Mouse (Mus musculus): ENCODE data around the gene Tyro3.

- no peak for TF ChIP-seq GATA1 (IDR thresholded peaks at IDR 0.05; ENCODE audit: borderline replicate concordance, low read length)
- TF ChIP-seq FLI1 (IDR thresholded peaks at IDR 0.05; ENCODE audit: low read length) = no peak
Measured at GRCm38 (mm10) chr2:119760251-119760650, 37.3 kb upstream of the Tyro3 start, which contains the start of gene Ltk.
